Mouse (Mus musculus) testis, adult 10 weeks (tissue): ENCODE data around the gene Zfp692. TPM values are rescaled to one million over a fixed set of nuclear protein-coding genes. Genes with fewer than 3 reads are reported as not detected.

Experiments used
- polyA plus RNA-seq: library from polyadenylated mRNA; stranded (reverse); fragments of 350-450 nt; fragmentation: Illumina TruSeq; extraction: RNeasy Lipid Tissue Mini Kit (QIAGEN cat#74804); gene quantifications from one replicate; pipeline ENCODE4 v1.2.3, GENCODE M21; 2014; ENCODE audit warnings: low read depth, low replicate concordance

The Zfp692 gene
- 0.83 TPM for polyA plus RNA-seq

DNA sequence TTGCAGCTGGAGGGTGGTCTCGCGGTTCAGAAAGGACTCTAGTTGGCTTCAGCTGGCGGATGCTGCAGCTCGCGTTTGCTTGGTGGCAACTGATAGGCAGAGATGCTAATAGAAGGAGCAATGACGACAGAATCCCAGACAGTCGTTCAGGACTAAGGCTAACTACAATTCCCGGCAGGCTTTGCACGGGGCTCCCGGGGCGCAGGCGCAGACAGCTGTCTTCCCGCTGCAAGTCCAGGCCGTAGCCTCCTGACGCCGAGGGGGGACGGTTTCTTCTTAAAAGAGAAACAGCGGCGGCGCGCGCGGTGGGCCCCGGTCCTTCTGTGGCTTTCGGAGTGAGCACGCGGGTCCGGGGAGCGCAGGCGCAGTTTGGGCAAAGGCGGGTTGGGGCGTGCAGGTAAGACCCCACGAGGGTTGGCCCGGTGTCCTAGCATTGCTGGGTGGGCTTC lies at the start of gene Zfp692:
Gene Zfp692 (plus strand): TSS at position 210 of the 449 bp plus-strand sequence.

DNA sequence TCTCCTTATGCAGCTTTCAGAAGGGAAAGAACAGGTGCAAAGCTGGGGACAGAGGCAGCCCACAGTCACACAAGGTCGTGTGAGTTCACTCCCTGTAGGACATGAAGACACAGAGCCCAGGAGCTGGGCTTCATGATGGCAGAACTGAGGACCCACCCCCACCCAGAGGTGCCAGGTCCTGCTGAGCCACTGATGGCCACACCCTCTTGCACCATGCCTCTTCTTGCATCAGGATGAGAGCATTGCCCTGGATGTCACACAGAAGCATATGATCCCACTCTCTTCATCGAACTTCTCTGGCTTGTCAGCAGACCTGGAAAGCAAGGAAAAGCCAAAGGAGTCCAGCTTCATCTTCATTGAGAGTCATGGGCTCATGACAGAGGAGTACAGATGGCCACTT lies 32.3 kb upstream of the Zfp692 start, which contains the start of gene 4930438A08Rik:
Gene 4930438A08Rik (plus strand): TSS at position 228 of the 400 bp plus-strand sequence.

DNA sequence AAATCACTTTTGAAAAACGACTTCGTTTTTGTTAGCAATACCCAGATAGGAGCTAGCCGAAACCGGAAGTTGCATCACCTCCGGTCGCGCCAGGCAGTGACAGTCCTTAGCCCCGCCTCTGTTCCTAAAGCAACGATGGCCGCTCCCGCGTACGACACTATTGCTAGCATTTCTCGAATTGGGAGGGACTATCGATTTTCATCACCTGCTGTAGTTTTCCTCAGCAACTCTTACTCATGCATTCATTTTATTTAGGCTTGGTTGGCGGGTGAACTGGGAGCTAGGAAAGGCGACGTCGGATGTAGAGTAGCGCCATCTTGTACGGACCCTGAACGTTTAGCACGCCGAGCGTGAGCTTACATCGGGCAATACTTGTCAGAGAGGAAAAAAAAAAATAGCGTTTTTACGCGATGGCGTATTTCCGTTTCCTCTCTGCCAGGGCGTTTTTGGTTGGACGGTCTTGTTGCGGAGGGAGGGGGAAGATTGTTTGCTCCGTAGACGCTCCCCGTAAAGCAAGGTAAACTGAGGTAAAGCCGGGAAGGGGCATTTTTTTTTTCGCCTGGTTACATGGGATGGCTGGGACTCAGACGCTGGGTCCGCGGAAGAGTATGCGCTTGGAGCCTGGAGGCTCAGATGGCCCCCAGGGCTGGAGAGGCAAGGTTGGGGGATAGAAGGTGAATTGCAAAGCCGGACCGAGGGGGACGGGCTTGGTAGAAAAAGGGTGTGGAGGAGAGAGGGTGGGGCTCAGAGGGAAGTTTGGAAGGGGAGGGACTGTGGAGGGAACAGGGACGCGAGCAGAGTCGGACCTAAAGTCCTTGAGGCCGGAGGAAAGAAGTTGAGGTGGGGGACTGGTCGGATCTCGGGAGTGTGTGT lies 23.6 kb downstream of the Zfp692 start, which contains the start of the genes Zfp672 and Sh3bp5l:
Gene Zfp672 (minus strand): TSS at position 64 of the 873 bp plus-strand sequence.
Gene Sh3bp5l (plus strand): TSS at position 449 of the 873 bp plus-strand sequence.

Other genes with a start within 250 kb of the Zfp692 start
- gene Gm12248, start 213.9 kb upstream of the Zfp692 start, polyA plus RNA-seq, result not detected
- 13.3 TPM for gene Cnot8, start 202.9 kb upstream of the Zfp692 start, polyA plus RNA-seq
- 18.3 TPM for gene Gemin5, start 138.5 kb upstream of the Zfp692 start, polyA plus RNA-seq
- 49.8 TPM for gene Mrpl22, start 135.4 kb upstream of the Zfp692 start, polyA plus RNA-seq
- 1.3 TPM for gene Igtp, start 107.5 kb upstream of the Zfp692 start, polyA plus RNA-seq
- 1.9 TPM for gene Irgm2, start 107.5 kb upstream of the Zfp692 start, polyA plus RNA-seq
- 0.41 TPM for gene 4930438A08Rik, start 32.3 kb upstream of the Zfp692 start, polyA plus RNA-seq
- gene Zfp672, start 23.3 kb downstream of the Zfp692 start, polyA plus RNA-seq, result 116 TPM
- gene Sh3bp5l, start 23.7 kb downstream of the Zfp692 start, polyA plus RNA-seq, result 0.55 TPM
- gene Lypd8, start 72.0 kb downstream of the Zfp692 start, polyA plus RNA-seq, result 1.3 TPM
- gene 1810065E05Rik, start 114.0 kb downstream of the Zfp692 start, polyA plus RNA-seq, result 1.8 TPM
- gene Gm12253, start 125.5 kb downstream of the Zfp692 start, polyA plus RNA-seq, result not detected
- 125 TPM for gene Lypd9, start 145.9 kb downstream of the Zfp692 start, polyA plus RNA-seq
- not detected for gene Olfr30, start 155.2 kb downstream of the Zfp692 start, polyA plus RNA-seq
- not detected for gene Olfr332, start 185.5 kb downstream of the Zfp692 start, polyA plus RNA-seq
- not detected for gene Olfr331, start 195.5 kb downstream of the Zfp692 start, polyA plus RNA-seq
- 0.50 TPM for gene Olfr330, start 227.8 kb downstream of the Zfp692 start, polyA plus RNA-seq
- gene Olfr329-ps, start 239.4 kb downstream of the Zfp692 start, polyA plus RNA-seq, result 0.53 TPM
- gene Olfr328, start 248.6 kb downstream of the Zfp692 start, polyA plus RNA-seq, result not detected